Mouse (Mus musculus) midbrain, embryonic 13.5 days (tissue): Measurements from ENCODE around the gene Ddc. TPM values are rescaled to one million over a fixed set of nuclear protein-coding genes. Genes with fewer than 3 reads are reported as not detected.

Experiments
- ATAC-seq: fragments of 200-750 bp; cut with Nextera tagmentation; 2 replicates; pipeline ENCODE4 v1.8.0; 2017; ENCODE audit warnings: mild to moderate bottlenecking, moderate TSS enrichment, moderate library complexity
- H3K27ac ChIP-seq: fragments of 300-500 bp; sonication (generic); 2 replicates; pipeline ENCODE4 v1.5.1; 2015; ENCODE audit warnings: inconsistent platforms, mild to moderate bottlenecking, moderate library complexity
- H3K27me3 ChIP-seq: fragments of 300-500 bp; sonication (generic); 2 replicates; pipeline ENCODE4 v1.6.1; 2015; ENCODE audit warnings: mild to moderate bottlenecking, inconsistent platforms
- H3K36me3 ChIP-seq: fragments of 300-500 bp; sonication (generic); 2 replicates; pipeline ENCODE4 v1.6.1; 2015; ENCODE audit warnings: mild to moderate bottlenecking, inconsistent platforms
- H3K4me1 ChIP-seq: fragments of 300-500 bp; sonication (generic); replicated peaks from 2 replicates; pipeline ENCODE4 v1.6.1; 2015; ENCODE audit warnings: inconsistent platforms
- H3K4me2 ChIP-seq: fragments of 300-500 bp; sonication (generic); replicated peaks from 2 replicates; pipeline ENCODE4 v1.6.1; 2015; ENCODE audit warnings: moderate library complexity, mild to moderate bottlenecking, inconsistent platforms
- H3K4me3 ChIP-seq: fragments of 300-500 bp; sonication (generic); replicated peaks from 2 replicates; pipeline ENCODE4 v1.5.1; 2015; ENCODE audit warnings: mild to moderate bottlenecking, inconsistent platforms
- H3K9ac ChIP-seq: fragments of 300-500 bp; sonication (generic); replicated peaks from 2 replicates; pipeline ENCODE4 v1.6.1; 2015; ENCODE audit warnings: mild to moderate bottlenecking, inconsistent platforms
- H3K9me3 ChIP-seq: fragments of 300-500 bp; sonication (generic); 2 replicates; pipeline ENCODE4 v1.6.1; 2016; ENCODE audit warnings: mild to moderate bottlenecking, inconsistent platforms
- WGBS: fragments of 180-500 bp; shearing (Covaris S2); methylation state at CpG from one replicate; pipeline ENCODE4 v1.1.7; 2015; 5-methylcytosine and 5-hydroxymethylcytosine counted together
- polyA plus RNA-seq: library from polyadenylated mRNA; unstranded; fragments of >200 nt; fragmentation: Nextera tagmentation; extraction: Ambion mirVana; gene quantifications from 2 replicates; pipeline ENCODE4 v1.2.1, GENCODE M21; 2015

Ddc gene
- polyA plus RNA-seq, 1 experiment from 2014 or later: 43.0 TPM

- ATAC-seq: no peak
- Histone ChIP-seq H3K4me1 (no peaks in the 10 kb centered on the region), H3K4me2 (no peak overlapping the region), H3K4me3 (no peak overlapping the region), H3K36me3 (no peaks in the 10 kb centered on the region), H3K9ac (no peak overlapping the region), H3K27me3 (no peaks in the 10 kb centered on the region), H3K9me3 (no peaks in the 10 kb centered on the region), H3K27ac (no peak overlapping the region)
- WGBS: 92% methylated on average over 6 of the region's 6 CpGs
Measured at GRCm38 (mm10) chr11:11778345-11778744, 119.6 kb downstream of the Ddc start.

- Histone ChIP-seq H3K27me3 (no peaks in the 10 kb centered on the region), H3K4me1 (no peaks in the 10 kb centered on the region), H3K27ac (no peak overlapping the region), H3K9ac (no peak overlapping the region), H3K36me3 (no peaks in the 10 kb centered on the region), H3K4me2 (no peak overlapping the region), H3K9me3 (no peaks in the 10 kb centered on the region), H3K4me3 (no peak overlapping the region)
- ATAC-seq: no peak
- 76% methylated on average over 2 of the region's 2 CpGs for WGBS
Measured at GRCm38 (mm10) chr11:11777796-11778195, 120.1 kb downstream of the Ddc start.

- WGBS: 79% methylated on average over 3 of the region's 3 CpGs
- Histone ChIP-seq H3K4me1 (no peaks in the 10 kb centered on the region), H3K4me2 (no peak overlapping the region), H3K27me3 (no peaks in the 10 kb centered on the region), H3K36me3 (no peaks in the 10 kb centered on the region), H3K9me3 (no peaks in the 10 kb centered on the region), H3K4me3 (no peak overlapping the region), H3K27ac (no peak overlapping the region), H3K9ac (no peak overlapping the region)
- ATAC-seq: no peak
Measured at GRCm38 (mm10) chr11:11777246-11777645, 120.7 kb downstream of the Ddc start.

GRCm38 (mm10) chr11:11776822-11777174 is 121.1 kb downstream of the Ddc start:
- Histone ChIP-seq H3K27ac (no peak overlapping the region), H3K4me2 (no peak overlapping the region), H3K4me1 (no peaks in the 10 kb centered on the region), H3K27me3 (no peaks in the 10 kb centered on the region), H3K9ac (no peak overlapping the region), H3K36me3 (no peaks in the 10 kb centered on the region), H3K4me3 (no peak overlapping the region), H3K9me3 (no peaks in the 10 kb centered on the region)
- ATAC-seq: no peak
- WGBS: 84% methylated on average over 7 of the region's 7 CpGs

GRCm38 (mm10) chr11:11776071-11776821 is 121.7 kb downstream of the Ddc start:
- H3K4me1 ChIP-seq: no peaks in the 10 kb centered on the region
- H3K4me2 ChIP-seq: no peak overlapping the region
- no peak overlapping the region for H3K4me3 ChIP-seq
- ATAC-seq: no peak
- no peaks in the 10 kb centered on the region for H3K27me3 ChIP-seq
- no peaks in the 10 kb centered on the region for H3K36me3 ChIP-seq
- H3K27ac ChIP-seq: no peak overlapping the region
- no peaks in the 10 kb centered on the region for H3K9me3 ChIP-seq
- 77% methylated on average over 4 of the region's 4 CpGs for WGBS
- no peak overlapping the region for H3K9ac ChIP-seq

GRCm38 (mm10) chr11:11774893-11775292 is 123.1 kb downstream of the Ddc start:
- no peak overlapping the region for H3K27ac ChIP-seq
- H3K9ac ChIP-seq: no peak overlapping the region
- no peak overlapping the region for H3K4me2 ChIP-seq
- H3K4me3 ChIP-seq: no peak overlapping the region
- WGBS: 89% methylated on average over 5 of the region's 5 CpGs
- H3K9me3 ChIP-seq: no peaks in the 10 kb centered on the region
- no peaks in the 10 kb centered on the region for H3K27me3 ChIP-seq
- H3K36me3 ChIP-seq: no peaks in the 10 kb centered on the region
- H3K4me1 ChIP-seq: no peaks in the 10 kb centered on the region
- no peak for ATAC-seq

- Histone ChIP-seq H3K27ac (no peak overlapping the region), H3K4me2 (no peak overlapping the region), H3K9me3 (no peaks in the 10 kb centered on the region), H3K27me3 (no peaks in the 10 kb centered on the region), H3K4me1 (no peaks in the 10 kb centered on the region), H3K36me3 (no peaks in the 10 kb centered on the region), H3K4me3 (no peak overlapping the region), H3K9ac (no peak overlapping the region)
- no peak for ATAC-seq
- WGBS: 97% methylated on average over 4 of the region's 4 CpGs
Measured at GRCm38 (mm10) chr11:11774384-11774783, 123.6 kb downstream of the Ddc start.

- Histone ChIP-seq H3K9me3 (no peaks in the 10 kb centered on the region), H3K4me3 (no peak overlapping the region), H3K27me3 (no peaks in the 10 kb centered on the region), H3K27ac (no peak overlapping the region), H3K9ac (no peak overlapping the region), H3K4me1 (no peaks in the 10 kb centered on the region), H3K4me2 (no peak overlapping the region), H3K36me3 (no peaks in the 10 kb centered on the region)
- no peak for ATAC-seq
- WGBS: 95% methylated on average over 4 of the region's 4 CpGs
Measured at GRCm38 (mm10) chr11:11772196-11772595, 125.7 kb downstream of the Ddc start.

GRCm38 (mm10) chr11:11770691-11771090 is 127.3 kb downstream of the Ddc start:
- Histone ChIP-seq H3K4me1 (no peaks in the 10 kb centered on the region), H3K4me3 (no peak overlapping the region), H3K9me3 (no peaks in the 10 kb centered on the region), H3K9ac (no peak overlapping the region), H3K27me3 (no peaks in the 10 kb centered on the region), H3K27ac (no peak overlapping the region), H3K4me2 (no peak overlapping the region), H3K36me3 (no peaks in the 10 kb centered on the region)
- WGBS: 91% methylated on average over 3 of the region's 3 CpGs
- ATAC-seq: no peak

GRCm38 (mm10) chr11:11769281-11769680 is 128.7 kb downstream of the Ddc start:
- no peak overlapping the region for H3K4me2 ChIP-seq
- WGBS: 95% methylated on average over 20 of the region's 20 CpGs
- H3K36me3 ChIP-seq: no peaks in the 10 kb centered on the region
- no peaks in the 10 kb centered on the region for H3K4me1 ChIP-seq
- ATAC-seq: no peak
- H3K9me3 ChIP-seq: no peaks in the 10 kb centered on the region
- no peaks in the 10 kb centered on the region for H3K27me3 ChIP-seq
- H3K9ac ChIP-seq: no peak overlapping the region
- H3K4me3 ChIP-seq: no peak overlapping the region
- H3K27ac ChIP-seq: no peak overlapping the region

- WGBS: 84% methylated on average over 2 of the region's 2 CpGs
- ATAC-seq: no peak
- Histone ChIP-seq H3K27me3 (no peaks in the 10 kb centered on the region), H3K4me2 (no peak overlapping the region), H3K4me1 (no peaks in the 10 kb centered on the region), H3K36me3 (no peaks in the 10 kb centered on the region), H3K9ac (no peak overlapping the region), H3K27ac (no peak overlapping the region), H3K4me3 (no peak overlapping the region), H3K9me3 (no peaks in the 10 kb centered on the region)
Measured at GRCm38 (mm10) chr11:11768057-11768456, 129.9 kb downstream of the Ddc start.

GRCm38 (mm10) chr11:11766736-11767135 is 131.2 kb downstream of the Ddc start:
- Histone ChIP-seq H3K4me3 (no peak overlapping the region), H3K9ac (no peak overlapping the region), H3K4me2 (no peak overlapping the region), H3K27me3 (no peaks in the 10 kb centered on the region), H3K36me3 (no peaks in the 10 kb centered on the region), H3K27ac (no peak overlapping the region), H3K9me3 (no peaks in the 10 kb centered on the region), H3K4me1 (no peaks in the 10 kb centered on the region)
- no peak for ATAC-seq

GRCm38 (mm10) chr11:11766105-11766504 is 131.8 kb downstream of the Ddc start:
- H3K27me3 ChIP-seq: no peaks in the 10 kb centered on the region
- 96% methylated on average over 1 of the region's 1 CpGs for whole genome bisulfite sequencing
- H3K4me3 ChIP-seq: no peak overlapping the region
- no peak overlapping the region for H3K4me2 ChIP-seq
- ATAC-seq: no peak
- no peak overlapping the region for H3K9ac ChIP-seq
- no peak overlapping the region for H3K27ac ChIP-seq
- H3K4me1 ChIP-seq: no peaks in the 10 kb centered on the region
- H3K36me3 ChIP-seq: no peaks in the 10 kb centered on the region
- no peaks in the 10 kb centered on the region for H3K9me3 ChIP-seq
